Mouse (Mus musculus) heart, embryonic 14.5 days (tissue): Measurements from ENCODE around the gene Mrrf. TPM values are rescaled to one million over a fixed set of nuclear protein-coding genes. Genes with fewer than 3 reads are reported as not detected.

Experiments
- ATAC-seq: fragments of 200-750 bp; cut with Nextera tagmentation; 2 replicates; pipeline ENCODE4 v1.8.0; 2017; ENCODE audit warnings: low read depth, moderate TSS enrichment; ENCODE audit not compliant: insufficient number of reproducible peaks, insufficient read depth, low FRiP score
- H3K27ac ChIP-seq, 2 experiments: fragments of 200-500 bp in 1 of 2; fragments of 300-500 bp in 1 of 2; sonication (generic) in 1 of 2; replicated peaks in 1 of 2; 2 replicates each; pipeline ENCODE4 v1.5.1; 2012 to 2014; ENCODE audit warnings: low read depth in 2 of 2, low read length in 2 of 2, control low read depth in 1 of 2, mild to moderate bottlenecking in 1 of 2, mixed read lengths in 1 of 2; ENCODE audit not compliant: control insufficient read depth in 1 of 2, insufficient read depth in 1 of 2
- H3K27me3 ChIP-seq: fragments of 300-500 bp; sonication (generic); 2 replicates; pipeline ENCODE4 v1.6.1; 2014; ENCODE audit warnings: mild to moderate bottlenecking, low read length, control low read depth; ENCODE audit not compliant: control insufficient read depth, insufficient read depth
- H3K36me3 ChIP-seq: fragments of 300-500 bp; sonication (generic); 2 replicates; pipeline ENCODE4 v1.6.1; 2014; ENCODE audit warnings: mild to moderate bottlenecking, control low read depth, low read length, mixed read lengths; ENCODE audit not compliant: control insufficient read depth, insufficient read depth
- H3K4me1 ChIP-seq, 2 experiments: fragments of 200-500 bp in 1 of 2; fragments of 300-500 bp in 1 of 2; sonication (generic) in 1 of 2; 2 replicates each; pipeline ENCODE4 v1.6.1; 2012 to 2014; ENCODE audit warnings: low read length in 2 of 2, control low read depth in 1 of 2, mixed read lengths in 1 of 2; ENCODE audit not compliant: control insufficient read depth in 2 of 2, insufficient read depth in 2 of 2
- H3K4me2 ChIP-seq: fragments of 300-500 bp; sonication (generic); 2 replicates; pipeline ENCODE4 v1.6.1; 2014; ENCODE audit warnings: mild to moderate bottlenecking, low read length
- H3K4me3 ChIP-seq, 2 experiments: fragments of 200-500 bp in 1 of 2; fragments of 300-500 bp in 1 of 2; sonication (generic) in 1 of 2; 2 replicates each; pipeline ENCODE4 v1.5.1; 2012 to 2014; ENCODE audit warnings: low read length in 2 of 2, mild to moderate bottlenecking in 2 of 2, control low read depth in 1 of 2, low read depth in 1 of 2, moderate library complexity in 1 of 2; ENCODE audit not compliant: control insufficient read depth in 1 of 2, insufficient read depth in 1 of 2
- H3K9ac ChIP-seq: fragments of 300-500 bp; sonication (generic); 2 replicates; pipeline ENCODE4 v1.6.1; 2014; ENCODE audit warnings: mild to moderate bottlenecking, low read length
- H3K9me3 ChIP-seq: fragments of 300-500 bp; sonication (generic); 2 replicates; pipeline ENCODE4 v1.6.1; 2016; ENCODE audit warnings: low read length, control low read depth; ENCODE audit not compliant: control insufficient read depth
- WGBS: fragments of 180-500 bp; shearing (Covaris S2); extraction: QIAGEN DNeasy Blood & Tissue Kit; methylation state at CpG from one replicate; pipeline ENCODE4 v1.1.7; 2014; 5-methylcytosine and 5-hydroxymethylcytosine counted together
- polyA plus RNA-seq: library from polyadenylated mRNA; unstranded; fragments of >200 nt; fragmentation: Nextera tagmentation; extraction: Ambion mirVana; gene quantifications from 2 replicates; pipeline ENCODE4 v1.2.1, GENCODE M21; 2014

The Mrrf gene
- polyA plus RNA-seq, 1 experiment from 2014 or later: 45.1 TPM

DNA sequence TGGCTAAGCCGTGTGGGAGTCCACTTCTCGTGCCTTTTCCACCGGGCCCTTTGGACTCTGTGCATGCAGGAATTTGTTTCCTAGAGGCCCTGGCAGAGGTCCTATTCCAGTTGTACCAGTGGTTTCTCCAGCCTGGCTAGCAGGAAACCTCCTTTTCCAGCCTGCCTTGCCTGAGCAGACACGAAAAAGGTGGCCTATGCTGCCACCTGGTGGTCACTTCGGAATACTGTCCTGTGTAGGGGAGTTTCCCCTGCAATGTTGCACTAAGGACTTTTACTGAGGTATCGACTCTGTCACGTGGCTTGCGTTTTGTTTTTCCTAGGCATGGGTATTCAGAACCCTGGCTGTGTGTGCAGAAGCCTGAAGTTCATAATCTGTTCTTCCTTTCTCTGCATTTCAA is 77.8 kb downstream of the Mrrf start:
- Histone ChIP-seq H3K27me3 (peaks cover 13% of the 10 kb centered on the region), H3K4me3 (no peak overlapping the region; a peak in 1 of 4 replicates), H3K9ac (peak overlapping the region; percentile 34; the same call in 1 of the 2 replicates), H3K4me1 (peaks cover 40 to 54% of the 10 kb centered on the region in 2 experiments), H3K4me2 (peak overlapping the region; percentile 51), H3K9me3 (no peaks in the 10 kb centered on the region), H3K27ac (peak overlapping the region; percentile 3 to 75; a peak in 3 of 4 replicates), H3K36me3 (no peaks in the 10 kb centered on the region)
- 5% methylated on average over 8 of the region's 8 CpGs for WGBS
- ATAC-seq: peak; percentile 29; the same call in 1 of the 2 replicates

GRCm38 (mm10) chr2:36214425-36214824 is 78.2 kb downstream of the Mrrf start:
- 63% methylated on average over 5 of the region's 5 CpGs for WGBS
- Histone ChIP-seq H3K9ac (no peak overlapping the region), H3K4me3 (no peak overlapping the region; a peak in 1 of 4 replicates)

DNA sequence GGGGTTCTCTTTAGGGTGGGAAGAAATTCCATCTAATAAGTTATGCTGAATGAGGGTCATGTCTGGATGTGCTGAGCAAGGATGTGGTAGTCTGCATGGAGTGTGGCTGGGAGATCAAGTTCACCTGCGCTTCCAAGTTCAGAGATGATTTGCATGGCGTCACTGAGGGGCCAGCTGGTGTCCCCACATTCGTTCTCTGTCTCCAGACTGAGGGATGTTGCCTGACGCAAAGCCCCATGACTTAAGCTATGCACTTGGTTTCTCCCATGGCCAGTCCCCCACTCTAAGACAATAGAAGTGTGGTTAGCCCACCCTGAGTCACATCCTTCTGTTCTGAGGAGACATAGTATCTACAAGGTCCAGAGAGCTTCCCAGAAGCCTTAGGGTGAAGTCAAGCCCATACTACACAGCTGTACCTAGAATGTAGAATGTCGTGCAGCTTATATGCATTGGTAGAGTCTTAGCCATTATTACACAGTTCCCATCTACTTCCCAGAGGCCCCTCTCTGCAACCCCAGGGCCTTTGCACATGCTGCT is 79.1 kb downstream of the Mrrf start:
- Histone ChIP-seq H3K4me2 (no peak overlapping the region), H3K27me3 (peaks cover 6% of the 10 kb centered on the region; the same call in 1 of the 2 replicates), H3K4me1 (peaks cover 40 to 54% of the 10 kb centered on the region in 2 experiments), H3K4me3 (no peak overlapping the region), H3K9me3 (no peaks in the 10 kb centered on the region), H3K27ac (no peak overlapping the region), H3K9ac (no peak overlapping the region), H3K36me3 (no peaks in the 10 kb centered on the region)
- WGBS: 90% methylated on average over 5 of the region's 5 CpGs
- no peak for ATAC-seq

More at GRCm38 (mm10) chr2:36214425-36214824, 78.2 kb downstream of the Mrrf start:
- Histone ChIP-seq H3K9me3 (no peaks in the 10 kb centered on the region), H3K36me3 (no peaks in the 10 kb centered on the region), H3K27me3 (peaks cover 9% of the 10 kb centered on the region), H3K4me1 (peaks cover 40 to 54% of the 10 kb centered on the region in 2 experiments), H3K27ac (no peak overlapping the region), H3K4me2 (peak overlapping the region; percentile 51)
- ATAC-seq: no peak

DNA sequence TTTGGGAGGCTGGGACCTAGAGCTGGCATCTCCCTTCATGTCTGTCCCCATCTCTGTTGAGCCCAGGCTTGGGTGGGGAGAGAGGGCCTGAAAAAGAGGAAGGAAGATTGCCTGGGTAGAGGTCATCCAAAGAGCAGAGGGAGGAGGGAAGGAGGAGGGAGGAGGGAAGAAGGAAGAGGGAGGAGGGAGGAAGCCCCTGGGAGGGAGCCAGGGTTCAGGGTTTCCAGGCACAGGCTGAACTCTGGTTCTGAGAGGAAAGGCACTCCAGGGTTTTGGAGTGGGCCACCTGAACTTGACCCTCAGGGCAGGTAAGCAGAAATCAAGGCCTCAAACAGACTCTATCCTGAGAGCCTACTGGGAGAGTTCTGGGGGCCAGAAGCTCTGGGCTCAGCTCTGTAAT is 80.4 kb downstream of the Mrrf start:
- Histone ChIP-seq H3K9ac (peak overlapping the region; percentile 54; the same call in 1 of the 2 replicates), H3K36me3 (no peaks in the 10 kb centered on the region), H3K4me1 (peaks cover 38 to 49% of the 10 kb centered on the region in 2 experiments), H3K27me3 (no peaks in the 10 kb centered on the region; the same call in 1 of the 2 replicates), H3K9me3 (no peaks in the 10 kb centered on the region), H3K27ac (peak overlapping the region; percentile 20 to 48; a peak in 2 of 4 replicates), H3K4me3 (no peak overlapping the region), H3K4me2 (peak overlapping the region; percentile 39)
- no peak for ATAC-seq

DNA sequence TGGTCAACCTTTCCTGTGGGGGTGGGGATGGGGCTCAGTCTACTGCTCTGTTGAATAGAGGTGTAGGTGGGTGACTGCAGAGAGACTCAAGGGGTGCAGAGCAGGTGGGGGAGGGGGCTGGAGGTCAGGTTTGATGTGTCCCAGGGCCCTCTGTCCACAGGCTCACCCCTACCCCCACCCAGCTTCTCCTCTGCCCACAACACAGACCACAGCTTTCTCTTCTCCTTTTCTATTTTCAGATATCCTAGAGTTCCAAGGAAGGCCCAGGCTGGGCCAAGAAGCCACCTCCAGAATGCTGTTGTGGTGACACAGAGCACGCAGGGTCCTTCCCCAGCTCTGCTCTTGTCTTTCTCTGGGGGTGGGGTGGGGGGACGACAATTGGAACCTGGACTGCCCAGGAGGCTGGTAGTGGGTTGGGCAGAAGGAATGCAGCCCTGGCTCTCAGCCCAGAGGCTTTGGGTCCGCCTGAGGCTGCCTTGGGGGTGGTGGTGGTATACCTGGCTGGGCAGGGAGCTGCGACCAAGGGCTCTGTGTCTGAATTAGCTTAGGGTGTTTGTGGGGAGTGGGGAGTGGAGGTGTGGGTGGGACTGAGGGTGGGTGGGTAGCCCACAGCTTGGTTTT is 80.9 kb downstream of the Mrrf start:
- H3K9me3 ChIP-seq: no peaks in the 10 kb centered on the region
- peak overlapping the region; percentile 54; the same call in 1 of the 2 replicates for H3K9ac ChIP-seq
- peaks cover 35 to 48% of the 10 kb centered on the region in 2 experiments for H3K4me1 ChIP-seq
- H3K4me2 ChIP-seq: peak overlapping the region; percentile 39
- H3K36me3 ChIP-seq: no peaks in the 10 kb centered on the region
- WGBS: 20% methylated on average over 4 of the region's 4 CpGs
- no peaks in the 10 kb centered on the region for H3K27me3 ChIP-seq
- ATAC-seq: no peak
- peak overlapping the region; percentile 20 to 48; a peak in 3 of 4 replicates for H3K27ac ChIP-seq
- no peak overlapping the region for H3K4me3 ChIP-seq

GRCm38 (mm10) chr2:36217692-36218233 is 81.6 kb downstream of the Mrrf start:
- WGBS: 33% methylated on average over 5 of the region's 5 CpGs
- no peak overlapping the region for H3K4me3 ChIP-seq
- H3K27me3 ChIP-seq: no peaks in the 10 kb centered on the region
- H3K9me3 ChIP-seq: no peaks in the 10 kb centered on the region
- peak overlapping the region; percentile 54; the same call in 1 of the 2 replicates for H3K9ac ChIP-seq
- no peaks in the 10 kb centered on the region for H3K36me3 ChIP-seq
- H3K4me1 ChIP-seq: peaks cover 31 to 41% of the 10 kb centered on the region in 2 experiments
- H3K27ac ChIP-seq: peak overlapping the region; percentile 10 to 48; a peak in 2 of 4 replicates
- H3K4me2 ChIP-seq: peak overlapping the region; percentile 39
- no peak for ATAC-seq

DNA sequence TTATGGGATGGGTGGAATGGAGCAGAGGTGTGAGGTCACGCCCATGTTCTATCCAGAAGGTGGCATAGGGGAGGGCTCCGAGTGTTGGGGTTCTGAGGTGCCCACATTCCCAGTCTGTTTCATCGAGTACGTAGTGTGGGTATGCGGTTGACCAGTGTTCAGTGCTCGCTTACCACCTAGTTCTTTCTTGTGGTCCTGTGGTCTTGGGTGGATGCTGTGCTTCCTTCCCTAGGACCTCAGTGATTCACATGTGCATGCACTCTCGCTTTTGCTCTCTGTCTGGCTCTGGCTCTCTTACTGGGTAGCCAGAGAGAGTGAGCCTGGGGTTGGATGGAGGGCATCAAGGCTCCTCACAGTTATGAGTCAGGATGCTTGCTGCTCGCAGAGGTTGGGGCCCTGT is 83.9 kb downstream of the Mrrf start:
- H3K27ac ChIP-seq: no peak overlapping the region
- no peaks in the 10 kb centered on the region for H3K36me3 ChIP-seq
- ATAC-seq: no peak
- H3K27me3 ChIP-seq: no peaks in the 10 kb centered on the region
- no peak overlapping the region for H3K4me2 ChIP-seq
- H3K4me3 ChIP-seq: no peak overlapping the region
- no peak overlapping the region for H3K9ac ChIP-seq
- H3K4me1 ChIP-seq: peaks cover 27 to 28% of the 10 kb centered on the region in 2 experiments
- H3K9me3 ChIP-seq: no peaks in the 10 kb centered on the region
- 86% methylated on average over 8 of the region's 8 CpGs for WGBS
